Mouse (Mus musculus): ENCODE measurements at regions not wholly inside any gene's neighbourhood (a gene's known extent, or its start where the extent isn't known, plus 50 kb on each side); places are given as distances from the start of the nearest gene placed in this dataset.

- H3K27ac ChIP-seq (ENCODE audit: low read depth, low read length) = no peak overlapping the region
- no peak overlapping the region for H3K4me2 ChIP-seq (replicated peaks; ENCODE audit: low read depth, low read length)
- DNase-seq (ENCODE audit: low spot score) (no peak), ATAC-seq (ENCODE audit: low FRiP score) (no peak)
- H3K9me3 ChIP-seq (ENCODE audit: control insufficient read depth, low read length) = no peaks in the 10 kb centered on the region
- no peaks in the 10 kb centered on the region for H3K4me1 ChIP-seq (replicated peaks; ENCODE audit: control insufficient read depth, insufficient read depth, low read length)
- WGBS = 85% methylated on average over 2 of the region's 2 CpGs
- H3K4me3 ChIP-seq (ENCODE audit: low read depth, low read length) = no peak overlapping the region
- no peaks in the 10 kb centered on the region for H3K36me3 ChIP-seq (ENCODE audit: control insufficient read depth, insufficient read depth, low read length)
- H3K9ac ChIP-seq (ENCODE audit: low read depth, low read length) = no peak overlapping the region
- H3K27me3 ChIP-seq (ENCODE audit: control insufficient read depth, insufficient read depth, low read length) = no peaks in the 10 kb centered on the region
Measured at GRCm38 (mm10) chr1:57032407-57032806, 54.0 kb upstream of the Satb2 start.

- ATAC-seq (ENCODE audit: low FRiP score) = no peak
- H3K27ac ChIP-seq (ENCODE audit: low read depth, low read length) = no peak overlapping the region
- H3K4me3 ChIP-seq (ENCODE audit: low read depth, low read length) = no peak overlapping the region
- 94% methylated on average over 2 of the region's 2 CpGs for WGBS
- no peak for DNase-seq (ENCODE audit: low spot score)
- no peaks in the 10 kb centered on the region for H3K36me3 ChIP-seq (ENCODE audit: control insufficient read depth, insufficient read depth, low read length)
- H3K4me1 ChIP-seq (replicated peaks; ENCODE audit: control insufficient read depth, insufficient read depth, low read length) = no peaks in the 10 kb centered on the region
- H3K27me3 ChIP-seq (ENCODE audit: control insufficient read depth, insufficient read depth, low read length) = no peaks in the 10 kb centered on the region
- H3K9ac ChIP-seq (ENCODE audit: low read depth, low read length) = no peak overlapping the region
- no peak overlapping the region for H3K4me2 ChIP-seq (replicated peaks; ENCODE audit: low read depth, low read length)
- H3K9me3 ChIP-seq (ENCODE audit: control insufficient read depth, low read length) = no peaks in the 10 kb centered on the region
Measured at GRCm38 (mm10) chr1:57033244-57033643, 54.8 kb upstream of the Satb2 start.

- Histone ChIP-seq H3K4me2 (replicated peaks; ENCODE audit: low read depth, low read length) (no peak overlapping the region), H3K4me1 (replicated peaks; ENCODE audit: control insufficient read depth, insufficient read depth, low read length) (no peaks in the 10 kb centered on the region), H3K36me3 (ENCODE audit: control insufficient read depth, insufficient read depth, low read length) (no peaks in the 10 kb centered on the region), H3K27ac (ENCODE audit: low read depth, low read length) (no peak overlapping the region), H3K4me3 (ENCODE audit: low read depth, low read length) (no peak overlapping the region), H3K9ac (ENCODE audit: low read depth, low read length) (no peak overlapping the region), H3K9me3 (ENCODE audit: control insufficient read depth, low read length) (no peaks in the 10 kb centered on the region), H3K27me3 (ENCODE audit: control insufficient read depth, insufficient read depth, low read length) (no peaks in the 10 kb centered on the region)
- ATAC-seq (ENCODE audit: low FRiP score) (no peak), DNase-seq (ENCODE audit: low spot score) (no peak)
- WGBS = 91% methylated on average over 6 of the region's 6 CpGs
Measured at GRCm38 (mm10) chr1:57034411-57034810, 56.0 kb upstream of the Satb2 start.

GRCm38 (mm10) chr1:57036382-57036781, 57.9 kb upstream of the Satb2 start:
- WGBS = 86% methylated on average over 3 of the region's 3 CpGs
- ATAC-seq (ENCODE audit: low FRiP score) = no peak
- H3K27me3 ChIP-seq (ENCODE audit: control insufficient read depth, insufficient read depth, low read length) = no peaks in the 10 kb centered on the region

GRCm38 (mm10) chr1:57040201-57040600, 61.8 kb upstream of the Satb2 start:
- no peaks in the 10 kb centered on the region for H3K27me3 ChIP-seq (ENCODE audit: control insufficient read depth, insufficient read depth, low read length)
- WGBS = 55% methylated on average over 8 of the region's 8 CpGs
- H3K27ac ChIP-seq (ENCODE audit: low read depth, low read length) = no peak overlapping the region
- H3K4me2 ChIP-seq (replicated peaks; ENCODE audit: low read depth, low read length) = no peak overlapping the region
- no peaks in the 10 kb centered on the region for H3K36me3 ChIP-seq (ENCODE audit: control insufficient read depth, insufficient read depth, low read length)
- no peak overlapping the region for H3K4me3 ChIP-seq (ENCODE audit: low read depth, low read length)
- H3K4me1 ChIP-seq (replicated peaks; ENCODE audit: control insufficient read depth, insufficient read depth, low read length) = no peaks in the 10 kb centered on the region
- no peaks in the 10 kb centered on the region for H3K9me3 ChIP-seq (ENCODE audit: control insufficient read depth, low read length)
- H3K9ac ChIP-seq (ENCODE audit: low read depth, low read length) = no peak overlapping the region
- DNase-seq (ENCODE audit: low spot score) (no peak), ATAC-seq (ENCODE audit: low FRiP score) (no peak)

More at GRCm38 (mm10) chr1:57036382-57036781, 57.9 kb upstream of the Satb2 start:
- Histone ChIP-seq H3K4me3 (ENCODE audit: low read depth, low read length) (no peak overlapping the region), H3K4me1 (replicated peaks; ENCODE audit: control insufficient read depth, insufficient read depth, low read length) (no peaks in the 10 kb centered on the region), H3K9ac (ENCODE audit: low read depth, low read length) (no peak overlapping the region), H3K27ac (ENCODE audit: low read depth, low read length) (no peak overlapping the region), H3K9me3 (ENCODE audit: control insufficient read depth, low read length) (no peaks in the 10 kb centered on the region), H3K4me2 (replicated peaks; ENCODE audit: low read depth, low read length) (no peak overlapping the region), H3K36me3 (ENCODE audit: control insufficient read depth, insufficient read depth, low read length) (no peaks in the 10 kb centered on the region)
- DNase-seq (ENCODE audit: low spot score) = no peak

- no peaks in the 10 kb centered on the region for H3K36me3 ChIP-seq (ENCODE audit: control insufficient read depth, insufficient read depth, low read length)
- no peak overlapping the region for H3K27ac ChIP-seq (ENCODE audit: low read depth, low read length)
- H3K4me2 ChIP-seq (replicated peaks; ENCODE audit: low read depth, low read length) = no peak overlapping the region
- ATAC-seq (ENCODE audit: low FRiP score) = no peak
- no peaks in the 10 kb centered on the region for H3K4me1 ChIP-seq (replicated peaks; ENCODE audit: control insufficient read depth, insufficient read depth, low read length)
- DNase-seq (ENCODE audit: low spot score) = no peak
- no peak overlapping the region for H3K4me3 ChIP-seq (ENCODE audit: low read depth, low read length)
- H3K9me3 ChIP-seq (ENCODE audit: control insufficient read depth, low read length) = no peaks in the 10 kb centered on the region
- no peaks in the 10 kb centered on the region for H3K27me3 ChIP-seq (ENCODE audit: control insufficient read depth, insufficient read depth, low read length)
- no peak overlapping the region for H3K9ac ChIP-seq (ENCODE audit: low read depth, low read length)
Measured at GRCm38 (mm10) chr1:57041578-57041977, 63.1 kb upstream of the Satb2 start.

- Histone ChIP-seq H3K36me3 (ENCODE audit: control insufficient read depth, insufficient read depth, low read length) (no peaks in the 10 kb centered on the region), H3K4me3 (ENCODE audit: low read depth, low read length) (no peak overlapping the region), H3K9me3 (ENCODE audit: control insufficient read depth, low read length) (no peaks in the 10 kb centered on the region), H3K4me1 (replicated peaks; ENCODE audit: control insufficient read depth, insufficient read depth, low read length) (no peaks in the 10 kb centered on the region), H3K27me3 (ENCODE audit: control insufficient read depth, insufficient read depth, low read length) (no peaks in the 10 kb centered on the region), H3K27ac (ENCODE audit: low read depth, low read length) (no peak overlapping the region), H3K9ac (ENCODE audit: low read depth, low read length) (no peak overlapping the region), H3K4me2 (replicated peaks; ENCODE audit: low read depth, low read length) (no peak overlapping the region)
- DNase-seq (ENCODE audit: low spot score) = no peak
- 75% methylated on average over 4 of the region's 4 CpGs for WGBS
- ATAC-seq (ENCODE audit: low FRiP score) = no peak
Measured at GRCm38 (mm10) chr1:57053836-57054235, 75.4 kb upstream of the Satb2 start.

GRCm38 (mm10) chr1:57055976-57056375, 77.5 kb upstream of the Satb2 start:
- ATAC-seq (ENCODE audit: low FRiP score) (no peak), DNase-seq (ENCODE audit: low spot score) (no peak)
- Histone ChIP-seq H3K4me2 (replicated peaks; ENCODE audit: low read depth, low read length) (no peak overlapping the region), H3K36me3 (ENCODE audit: control insufficient read depth, insufficient read depth, low read length) (no peaks in the 10 kb centered on the region), H3K9ac (ENCODE audit: low read depth, low read length) (no peak overlapping the region), H3K9me3 (ENCODE audit: control insufficient read depth, low read length) (no peaks in the 10 kb centered on the region), H3K27ac (ENCODE audit: low read depth, low read length) (no peak overlapping the region), H3K4me1 (replicated peaks; ENCODE audit: control insufficient read depth, insufficient read depth, low read length) (no peaks in the 10 kb centered on the region), H3K27me3 (ENCODE audit: control insufficient read depth, insufficient read depth, low read length) (no peaks in the 10 kb centered on the region), H3K4me3 (ENCODE audit: low read depth, low read length) (no peak overlapping the region)
- WGBS = 91% methylated on average over 9 of the region's 9 CpGs

- DNase-seq (ENCODE audit: low spot score) (no peak), ATAC-seq (ENCODE audit: low FRiP score) (no peak)
- Histone ChIP-seq H3K36me3 (ENCODE audit: control insufficient read depth, insufficient read depth, low read length) (no peaks in the 10 kb centered on the region), H3K9ac (ENCODE audit: low read depth, low read length) (no peak overlapping the region), H3K9me3 (ENCODE audit: control insufficient read depth, low read length) (no peaks in the 10 kb centered on the region), H3K27me3 (ENCODE audit: control insufficient read depth, insufficient read depth, low read length) (no peaks in the 10 kb centered on the region), H3K4me2 (replicated peaks; ENCODE audit: low read depth, low read length) (no peak overlapping the region), H3K4me3 (ENCODE audit: low read depth, low read length) (no peak overlapping the region), H3K27ac (ENCODE audit: low read depth, low read length) (no peak overlapping the region), H3K4me1 (replicated peaks; ENCODE audit: control insufficient read depth, insufficient read depth, low read length) (no peaks in the 10 kb centered on the region)
- WGBS = 42% methylated on average over 3 of the region's 3 CpGs
Measured at GRCm38 (mm10) chr1:57059216-57059615, 80.8 kb upstream of the Satb2 start.

Data from hindbrain, embryonic 11.5 days (tissue).